Mouse (Mus musculus): Measurements from ENCODE around the gene Lingo1. TPM values are rescaled to one million over a fixed set of nuclear protein-coding genes. Genes with fewer than 3 reads are reported as not detected.

Gene Lingo1
- polyA plus RNA-seq, 1 experiment from 2014 or later, result 6.7 TPM

GRCm38 (mm10) chr9:56662405-56662804, 133.9 kb downstream of the Lingo1 start:
- Histone ChIP-seq H3K9ac (ENCODE audit: low read depth, low read length) (no peak overlapping the region), H3K36me3 (ENCODE audit: control insufficient read depth, insufficient read depth, low read length) (no peaks in the 10 kb centered on the region), H3K27ac (ENCODE audit: low read depth, low read length) (no peak overlapping the region), H3K4me1 (replicated peaks; ENCODE audit: control insufficient read depth, insufficient read depth, low read length) (no peaks in the 10 kb centered on the region), H3K27me3 (ENCODE audit: control insufficient read depth, insufficient read depth, low read length) (no peaks in the 10 kb centered on the region), H3K9me3 (ENCODE audit: control insufficient read depth, low read length) (no peaks in the 10 kb centered on the region), H3K4me2 (replicated peaks; ENCODE audit: low read depth, low read length) (no peak overlapping the region), H3K4me3 (ENCODE audit: low read depth, low read length) (no peak overlapping the region)
- WGBS, result 78% methylated on average over 3 of the region's 3 CpGs
- no peak for DNase-seq (ENCODE audit: low spot score)
- ATAC-seq (ENCODE audit: low FRiP score), result no peak

- Histone ChIP-seq H3K4me3 (ENCODE audit: low read depth, low read length) (no peak overlapping the region), H3K27me3 (ENCODE audit: control insufficient read depth, insufficient read depth, low read length) (no peaks in the 10 kb centered on the region), H3K9ac (ENCODE audit: low read depth, low read length) (no peak overlapping the region), H3K36me3 (ENCODE audit: control insufficient read depth, insufficient read depth, low read length) (no peaks in the 10 kb centered on the region), H3K4me2 (replicated peaks; ENCODE audit: low read depth, low read length) (no peak overlapping the region), H3K4me1 (replicated peaks; ENCODE audit: control insufficient read depth, insufficient read depth, low read length) (0 out of 2 replicates have a peak, but pooled peaks cover 3% of the 10 kb centered on the region), H3K9me3 (ENCODE audit: control insufficient read depth, low read length) (no peaks in the 10 kb centered on the region), H3K27ac (ENCODE audit: low read depth, low read length) (no peak overlapping the region)
- ATAC-seq (ENCODE audit: low FRiP score) (no peak), DNase-seq (ENCODE audit: low spot score) (no peak)
- 84% methylated on average over 3 of the region's 3 CpGs for WGBS
Measured at GRCm38 (mm10) chr9:56661217-56661840, 134.9 kb downstream of the Lingo1 start.

DNA sequence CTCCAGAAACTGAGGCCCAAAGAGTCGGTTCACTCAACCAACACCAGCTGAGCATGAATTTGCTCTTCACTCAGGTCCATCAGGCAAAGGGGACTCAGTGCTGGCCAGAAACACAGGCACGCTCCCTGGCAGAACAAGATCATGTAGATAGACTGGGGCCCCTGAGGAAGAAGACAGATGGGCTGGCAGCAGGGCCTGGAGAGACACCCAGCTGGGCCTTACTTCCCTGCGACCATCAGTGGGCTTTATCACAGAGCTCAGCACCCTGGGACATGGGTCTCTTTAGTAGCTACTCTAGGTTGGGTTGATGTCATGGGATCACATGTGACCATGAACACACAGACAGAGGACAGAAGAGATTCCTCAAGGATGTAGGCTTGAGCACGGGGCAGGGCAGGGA, 137.7 kb downstream of the Lingo1 start:
- Histone ChIP-seq H3K27ac (ENCODE audit: low read depth, low read length) (no peak overlapping the region), H3K4me1 (replicated peaks; ENCODE audit: control insufficient read depth, insufficient read depth, low read length) (0 out of 2 replicates have a peak, but pooled peaks cover 3% of the 10 kb centered on the region), H3K4me3 (ENCODE audit: low read depth, low read length) (no peak overlapping the region), H3K9me3 (ENCODE audit: control insufficient read depth, low read length) (no peaks in the 10 kb centered on the region), H3K9ac (ENCODE audit: low read depth, low read length) (no peak overlapping the region), H3K36me3 (ENCODE audit: control insufficient read depth, insufficient read depth, low read length) (no peaks in the 10 kb centered on the region), H3K4me2 (replicated peaks; ENCODE audit: low read depth, low read length) (no peak overlapping the region), H3K27me3 (ENCODE audit: control insufficient read depth, insufficient read depth, low read length) (no peaks in the 10 kb centered on the region)
- no peak for DNase-seq (ENCODE audit: low spot score)
- 75% methylated on average over 4 of the region's 4 CpGs for WGBS
- ATAC-seq (ENCODE audit: low FRiP score), result no peak

DNA sequence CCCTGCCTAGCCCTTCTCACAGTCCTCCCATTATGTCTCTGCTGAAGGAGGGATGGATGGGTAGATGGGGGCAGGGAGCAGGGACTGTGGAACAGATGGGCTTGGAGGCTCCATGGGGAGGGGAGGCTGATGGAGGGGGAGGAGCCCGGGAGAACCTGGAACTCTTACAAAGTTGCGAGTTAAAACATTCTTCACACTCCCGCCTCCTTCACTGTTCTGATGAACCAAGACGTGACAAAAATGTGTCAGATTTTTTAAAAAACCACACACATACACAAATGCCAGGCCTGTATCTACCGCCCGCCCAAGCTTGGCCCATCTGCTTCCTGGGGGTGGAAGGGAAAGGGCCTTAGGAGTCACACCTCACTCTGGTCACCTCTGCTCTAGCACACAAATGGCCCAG, 138.3 kb downstream of the Lingo1 start:
- 86% methylated on average over 6 of the region's 6 CpGs for WGBS
- Histone ChIP-seq H3K4me3 (ENCODE audit: low read depth, low read length) (no peak overlapping the region), H3K4me1 (replicated peaks; ENCODE audit: control insufficient read depth, insufficient read depth, low read length) (0 out of 2 replicates have a peak, but pooled peaks cover 3% of the 10 kb centered on the region), H3K9ac (ENCODE audit: low read depth, low read length) (no peak overlapping the region), H3K9me3 (ENCODE audit: control insufficient read depth, low read length) (no peaks in the 10 kb centered on the region), H3K27ac (ENCODE audit: low read depth, low read length) (no peak overlapping the region), H3K4me2 (replicated peaks; ENCODE audit: low read depth, low read length) (no peak overlapping the region), H3K36me3 (ENCODE audit: control insufficient read depth, insufficient read depth, low read length) (no peaks in the 10 kb centered on the region), H3K27me3 (ENCODE audit: control insufficient read depth, insufficient read depth, low read length) (no peaks in the 10 kb centered on the region)
- ATAC-seq (ENCODE audit: low FRiP score) (0 out of 2 replicates have a peak, but pooled peaks have one; percentile 19), DNase-seq (ENCODE audit: low spot score) (no peak)

DNA sequence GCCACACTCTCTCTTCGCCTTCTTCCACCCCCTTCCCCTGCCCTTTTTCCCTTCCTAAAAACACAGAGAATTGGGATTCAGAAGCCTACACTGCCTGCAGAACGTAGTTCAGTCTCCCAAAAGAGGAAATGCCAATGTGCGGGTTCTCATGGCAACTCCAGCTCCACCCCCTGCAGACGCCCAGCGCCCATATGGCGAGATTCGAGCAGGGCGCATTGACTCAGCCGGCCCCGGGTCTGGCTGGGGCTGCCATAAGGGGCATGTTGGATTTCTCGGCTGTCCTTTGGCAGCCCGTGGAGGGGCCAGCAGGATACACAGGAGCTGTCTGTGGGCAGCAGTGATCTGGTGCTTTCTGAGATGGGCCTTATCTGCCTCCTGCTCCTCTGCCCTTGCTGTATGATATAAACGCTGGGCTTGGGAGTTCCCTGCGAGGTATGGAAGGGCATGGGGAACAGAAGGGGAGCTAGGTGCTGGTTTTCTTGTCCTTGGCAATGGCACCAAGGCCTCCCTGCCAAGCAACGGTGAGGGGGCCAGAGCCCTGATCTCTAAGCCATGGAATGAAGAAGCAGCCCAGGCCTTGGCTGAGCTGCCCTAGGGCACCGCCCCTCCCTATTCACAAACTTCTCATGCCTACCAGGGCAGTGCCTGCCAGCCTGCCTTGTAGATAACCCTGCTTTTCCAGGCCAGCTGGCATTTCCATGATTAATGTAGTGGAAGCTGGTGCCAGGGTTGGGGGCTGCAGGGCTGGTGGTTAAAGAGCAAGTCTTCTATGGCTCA, 139.3 kb downstream of the Lingo1 start:
- Histone ChIP-seq H3K27me3 (ENCODE audit: control insufficient read depth, insufficient read depth, low read length) (no peaks in the 10 kb centered on the region), H3K36me3 (ENCODE audit: control insufficient read depth, insufficient read depth, low read length) (no peaks in the 10 kb centered on the region), H3K4me3 (ENCODE audit: low read depth, low read length) (no peak overlapping the region), H3K27ac (ENCODE audit: low read depth, low read length) (no peak overlapping the region), H3K9ac (ENCODE audit: low read depth, low read length) (no peak overlapping the region), H3K4me2 (replicated peaks; ENCODE audit: low read depth, low read length) (no peak overlapping the region), H3K4me1 (replicated peaks; ENCODE audit: control insufficient read depth, insufficient read depth, low read length) (0 out of 2 replicates have a peak, but pooled peaks cover 3% of the 10 kb centered on the region), H3K9me3 (ENCODE audit: control insufficient read depth, low read length) (no peaks in the 10 kb centered on the region)
- ATAC-seq (ENCODE audit: low FRiP score) (no peak), DNase-seq (ENCODE audit: low spot score) (peak; percentile 38)
- WGBS, result 47% methylated on average over 16 of the region's 16 CpGs

GRCm38 (mm10) chr9:56655167-56655566, 141.1 kb downstream of the Lingo1 start:
- ATAC-seq (ENCODE audit: low FRiP score) (no peak), DNase-seq (ENCODE audit: low spot score) (peak; percentile 47)
- Histone ChIP-seq H3K4me3 (ENCODE audit: low read depth, low read length) (no peak overlapping the region), H3K4me2 (replicated peaks; ENCODE audit: low read depth, low read length) (no peak overlapping the region), H3K9ac (ENCODE audit: low read depth, low read length) (no peak overlapping the region), H3K27ac (ENCODE audit: low read depth, low read length) (no peak overlapping the region), H3K27me3 (ENCODE audit: control insufficient read depth, insufficient read depth, low read length) (no peaks in the 10 kb centered on the region), H3K36me3 (ENCODE audit: control insufficient read depth, insufficient read depth, low read length) (no peaks in the 10 kb centered on the region), H3K4me1 (replicated peaks; ENCODE audit: control insufficient read depth, insufficient read depth, low read length) (0 out of 2 replicates have a peak, but pooled peaks cover 3% of the 10 kb centered on the region), H3K9me3 (ENCODE audit: control insufficient read depth, low read length) (no peaks in the 10 kb centered on the region)
- 60% methylated on average over 6 of the region's 6 CpGs for WGBS

GRCm38 (mm10) chr9:56652551-56652950, 143.7 kb downstream of the Lingo1 start:
- Histone ChIP-seq H3K9me3 (ENCODE audit: control insufficient read depth, low read length) (no peaks in the 10 kb centered on the region), H3K36me3 (ENCODE audit: control insufficient read depth, insufficient read depth, low read length) (no peaks in the 10 kb centered on the region), H3K4me2 (replicated peaks; ENCODE audit: low read depth, low read length) (no peak overlapping the region), H3K27me3 (ENCODE audit: control insufficient read depth, insufficient read depth, low read length) (no peaks in the 10 kb centered on the region), H3K4me1 (replicated peaks; ENCODE audit: control insufficient read depth, insufficient read depth, low read length) (0 out of 2 replicates have a peak, but pooled peaks cover 3% of the 10 kb centered on the region), H3K27ac (ENCODE audit: low read depth, low read length) (no peak overlapping the region), H3K4me3 (ENCODE audit: low read depth, low read length) (no peak overlapping the region), H3K9ac (ENCODE audit: low read depth, low read length) (no peak overlapping the region)
- no peak for ATAC-seq (ENCODE audit: low FRiP score)
- 78% methylated on average over 7 of the region's 7 CpGs for WGBS
- no peak for DNase-seq (ENCODE audit: low spot score)

DNA sequence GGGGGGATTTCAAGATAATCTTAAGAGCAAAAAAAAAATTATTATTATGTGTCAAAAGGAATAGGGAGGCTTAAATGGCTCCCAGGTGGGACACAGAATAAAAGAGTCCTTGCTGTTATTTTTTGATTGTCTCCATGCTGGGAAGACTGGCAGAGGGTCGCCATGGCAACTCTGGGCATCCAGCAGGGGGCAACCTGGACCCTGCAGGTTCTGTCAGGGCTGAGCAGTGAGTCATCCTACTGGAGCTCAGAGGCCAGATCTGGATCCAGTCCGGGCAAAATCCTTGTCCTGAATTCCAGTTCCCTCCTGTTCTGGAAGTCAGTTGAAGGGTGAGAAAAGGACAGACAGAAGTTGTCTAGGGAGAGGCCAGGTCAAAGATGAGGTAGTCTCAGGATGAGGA, 144.7 kb downstream of the Lingo1 start:
- Histone ChIP-seq H3K9ac (ENCODE audit: low read depth, low read length) (no peak overlapping the region), H3K4me2 (replicated peaks; ENCODE audit: low read depth, low read length) (no peak overlapping the region), H3K4me1 (replicated peaks; ENCODE audit: control insufficient read depth, insufficient read depth, low read length) (0 out of 2 replicates have a peak, but pooled peaks cover 2% of the 10 kb centered on the region), H3K4me3 (ENCODE audit: low read depth, low read length) (no peak overlapping the region), H3K36me3 (ENCODE audit: control insufficient read depth, insufficient read depth, low read length) (no peaks in the 10 kb centered on the region), H3K9me3 (ENCODE audit: control insufficient read depth, low read length) (no peaks in the 10 kb centered on the region), H3K27me3 (ENCODE audit: control insufficient read depth, insufficient read depth, low read length) (no peaks in the 10 kb centered on the region), H3K27ac (ENCODE audit: low read depth, low read length) (no peak overlapping the region)
- no peak for DNase-seq (ENCODE audit: low spot score)
- no peak for ATAC-seq (ENCODE audit: low FRiP score)
- WGBS, result 48% methylated on average over 2 of the region's 2 CpGs

All from hindbrain, embryonic 11.5 days (tissue).